ENCODE assay signal across 11 mouse cellular contexts in the genomic region with DNA sequence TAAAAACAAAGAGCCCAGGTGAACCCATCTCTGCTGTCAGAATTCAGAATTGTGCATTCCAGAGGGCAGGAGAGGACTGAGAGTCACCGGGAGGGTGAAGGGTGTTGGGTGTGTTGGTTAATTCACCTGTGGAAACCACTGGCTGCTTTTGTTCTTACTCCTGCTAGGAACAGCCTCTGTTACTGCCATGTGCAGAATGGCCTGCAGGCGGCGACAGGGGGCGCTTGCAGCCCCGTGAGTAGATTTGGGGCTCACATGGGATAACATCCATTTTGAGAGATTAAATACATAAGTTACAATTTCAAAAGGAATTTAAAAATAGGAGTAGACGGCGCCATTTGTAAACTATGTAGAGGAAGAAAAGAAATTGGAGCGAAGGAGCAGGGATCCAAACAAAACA. TPM values are rescaled to one million over a fixed set of nuclear protein-coding genes. Genes with fewer than 3 reads are reported as not detected.
A peak's percentile ranks its signal among the peaks of the same experiment; 100 is the strongest.
DNase-seq lines count a peak whose midpoint lies in the region; ATAC-seq and TF ChIP-seq lines count a peak whose summit lies in the region.
"Had no signal": no experiment of that assay in that cellular context is flagged by ENCODE, and none has a peak within 500 bp of the region (broad histone marks: within the 10 kb centered on the region; RNA-seq: fewer than 3 reads in every experiment).

No protein-coding gene starts in this region.

- no peak for ATAC-seq in kidney, embryonic 16.5 days (ENCODE audit: low FRiP score, low TSS enrichment)
- peak; percentile 68 to 78; a peak in 3 of 4 replicates for ATAC-seq in hematopoietic stem cell, adult 5-6 weeks (replicated peaks in 1 of 2; ENCODE audit: insufficient read depth in 1 of 2, low FRiP score in 2 of 2, low TSS enrichment in 1 of 2, low read depth in 1 of 2, poor library complexity in 2 of 2, severe bottlenecking in 2 of 2)
- ATAC-seq in stomach, postnatal 0 days (ENCODE audit: low FRiP score, low TSS enrichment), result no peak
- no peak for ATAC-seq in intestine, embryonic 16.5 days

- WGBS in kidney, embryonic 16.5 days, result 36% methylated on average over 8 of the region's 8 CpGs
- WGBS in stomach, postnatal 0 days, result 29% methylated on average over 8 of the region's 8 CpGs
- WGBS in intestine, embryonic 16.5 days, result 35% methylated on average over 8 of the region's 8 CpGs

- no peaks in the 10 kb centered on the region for H3K27me3 ChIP-seq in kidney, embryonic 16.5 days (ENCODE audit: insufficient read depth, low read length)
- H3K27me3 ChIP-seq in stomach, postnatal 0 days (ENCODE audit: control insufficient read depth, insufficient read depth, low read length), result no peaks in the 10 kb centered on the region
- no peaks in the 10 kb centered on the region for H3K27me3 ChIP-seq in intestine, embryonic 16.5 days (replicated peaks; ENCODE audit: control insufficient read depth, insufficient read depth, low read length)
- H3K27me3 ChIP-seq: liver, embryonic 15.5 days had no signal

- no peaks in the 10 kb centered on the region for H3K9me3 ChIP-seq in kidney, embryonic 16.5 days (ENCODE audit: low read length)
- H3K9me3 ChIP-seq in stomach, postnatal 0 days (ENCODE audit: control insufficient read depth, low read length), result no peaks in the 10 kb centered on the region
- H3K9me3 ChIP-seq in intestine, embryonic 16.5 days (ENCODE audit: control insufficient read depth, low read length), result no peaks in the 10 kb centered on the region
- H3K9me3 ChIP-seq: liver, embryonic 15.5 days had no signal

- H3K27ac ChIP-seq in kidney, embryonic 16.5 days (ENCODE audit: low read length), result no peak overlapping the region
- H3K27ac ChIP-seq in stomach, postnatal 0 days (replicated peaks), result no peak overlapping the region
- no peak overlapping the region for H3K27ac ChIP-seq in intestine, embryonic 16.5 days (ENCODE audit: low read length)
- H3K27ac ChIP-seq: liver, embryonic 15.5 days had no signal

- no peak for TF ChIP-seq EP300 in stomach, postnatal 0 days (optimal IDR thresholded peaks at IDR 0.05)

- H3K9ac ChIP-seq in kidney, embryonic 16.5 days (replicated peaks; ENCODE audit: low read length), result no peak overlapping the region
- H3K9ac ChIP-seq in stomach, postnatal 0 days (ENCODE audit: low read length), result no peak overlapping the region
- no peak overlapping the region for H3K9ac ChIP-seq in intestine, embryonic 16.5 days (ENCODE audit: low read depth, low read length)
- H3K9ac ChIP-seq: liver, embryonic 15.5 days had no signal

- H3K4me2 ChIP-seq in kidney, embryonic 16.5 days (replicated peaks; ENCODE audit: low read depth, low read length), result no peak overlapping the region
- no peak overlapping the region for H3K4me2 ChIP-seq in stomach, postnatal 0 days (replicated peaks; ENCODE audit: low read depth)
- H3K4me2 ChIP-seq in intestine, embryonic 16.5 days (ENCODE audit: low read depth, low read length), result no peak overlapping the region
- H3K4me2 ChIP-seq: liver, embryonic 15.5 days had no signal

- TF ChIP-seq CTCF in stomach, postnatal 0 days (IDR thresholded peaks at IDR 0.05; ENCODE audit: low read depth), result peak; percentile 59

- H3K4me3 ChIP-seq in kidney, embryonic 16.5 days (ENCODE audit: low read length), result no peak overlapping the region
- H3K4me3 ChIP-seq in stomach, postnatal 0 days (ENCODE audit: low read depth, low read length), result no peak overlapping the region
- H3K4me3 ChIP-seq in intestine, embryonic 16.5 days (ENCODE audit: low read length), result no peak overlapping the region
- H3K4me3 ChIP-seq: erythroblast, embryonic 14.5 days; liver, embryonic 15.5 days had no signal

- no peaks in the 10 kb centered on the region for H3K36me3 ChIP-seq in kidney, embryonic 16.5 days (ENCODE audit: insufficient read depth, low read length)
- no peaks in the 10 kb centered on the region for H3K36me3 ChIP-seq in stomach, postnatal 0 days (ENCODE audit: control insufficient read depth, insufficient read depth, low read length)
- no peaks in the 10 kb centered on the region for H3K36me3 ChIP-seq in intestine, embryonic 16.5 days (ENCODE audit: control insufficient read depth, insufficient read depth, low read length)
- H3K36me3 ChIP-seq: liver, embryonic 15.5 days had no signal

- DNase-seq in kidney, postnatal 10 days, result peak; percentile 28
- peak; percentile 26 for DNase-seq in MEL-GATA-1-ER (ENCODE audit: extremely low read depth, low read depth)
- no peak for DNase-seq in stomach, postnatal 0 days (ENCODE audit: low spot score)
- DNase-seq in right cerebral cortex, adult 2 months (ENCODE audit: low spot score in 2 of 2), result no peak
- DNase-seq in ovary, adult 18-20 months (ENCODE audit: low spot score), result no peak

- no peaks in the 10 kb centered on the region for H3K4me1 ChIP-seq in kidney, embryonic 16.5 days (ENCODE audit: insufficient read depth, low read length)
- H3K4me1 ChIP-seq in stomach, postnatal 0 days (replicated peaks; ENCODE audit: control insufficient read depth, insufficient read depth), result no peaks in the 10 kb centered on the region
- no peaks in the 10 kb centered on the region for H3K4me1 ChIP-seq in intestine, embryonic 16.5 days (ENCODE audit: control insufficient read depth, insufficient read depth, low read length)
- H3K4me1 ChIP-seq: liver, embryonic 15.5 days had no signal

RNA-seq across cellular contexts. Expression of a gene that starts 13.6 kb away (rescaled TPM):
- 0.09 and 0.19 TPM in 2 replicates for polyA plus RNA-seq in kidney, embryonic 16.5 days (2015; fragmentation: Nextera tagmentation; extraction: Ambion mirVana)
- total RNA-seq in hematopoietic stem cell, adult 5-6 weeks (2017), result 12.3 and 13.3 TPM in 2 replicates
- polyA plus RNA-seq in stomach, postnatal 0 days (2015; fragmentation: Nextera tagmentation; extraction: Ambion mirVana), result 0.05 TPM in 1 of 2 replicates, not detected in the other
- polyA plus RNA-seq in intestine, embryonic 16.5 days (2015; fragmentation: Nextera tagmentation; extraction: Ambion mirVana), result 0.21 and 0.43 TPM in 2 replicates
- polyA plus RNA-seq: stomach, embryonic 14.5 days had no signal

RNA-seq across cellular contexts. Expression of a gene that starts 30.8 kb away (rescaled TPM):
- polyA plus RNA-seq in kidney, embryonic 16.5 days (2015; fragmentation: Nextera tagmentation; extraction: Ambion mirVana), result not detected in 2 replicates
- 0.75 TPM in 1 of 2 replicates, not detected in the other for total RNA-seq in hematopoietic stem cell, adult 5-6 weeks (2017)
- polyA plus RNA-seq in stomach, postnatal 0 days (2015; fragmentation: Nextera tagmentation; extraction: Ambion mirVana), result 0.11 TPM in 1 of 2 replicates, not detected in the other
- not detected in 2 replicates for polyA plus RNA-seq in intestine, embryonic 16.5 days (2015; fragmentation: Nextera tagmentation; extraction: Ambion mirVana)
- polyA plus RNA-seq: erythroblast, embryonic 14.5 days; liver, embryonic 15.5 days; stomach, embryonic 14.5 days had no signal

RNA-seq across cellular contexts. Expression of a gene that starts 47.6 kb away (rescaled TPM):
- 1.1 and 2.4 TPM in 2 replicates for polyA plus RNA-seq in kidney, embryonic 16.5 days (2015; fragmentation: Nextera tagmentation; extraction: Ambion mirVana)
- total RNA-seq in hematopoietic stem cell, adult 5-6 weeks (2017), result 28.0 and 125 TPM in 2 replicates
- polyA plus RNA-seq in stomach, postnatal 0 days (2015; fragmentation: Nextera tagmentation; extraction: Ambion mirVana), result 9.3 and 9.8 TPM in 2 replicates
- 5.0 and 8.2 TPM in 2 replicates for polyA plus RNA-seq in intestine, embryonic 16.5 days (2015; fragmentation: Nextera tagmentation; extraction: Ambion mirVana)

Comparison
In these comparisons a context has a peak if more than half of its experiments do, and no peak if none do; other contexts are left out.
1. DNase-seq: peak in kidney, postnatal 10 days (single experiment) and MEL-GATA-1-ER (single experiment); none in stomach, postnatal 0 days (single experiment), right cerebral cortex, adult 2 months (0 of 2) and ovary, adult 18-20 months (single experiment).
2. ATAC-seq: peak in hematopoietic stem cell, adult 5-6 weeks (2 of 2); none in kidney, embryonic 16.5 days (single experiment), stomach, postnatal 0 days (single experiment) and intestine, embryonic 16.5 days (single experiment).